Mouse (Mus musculus) frontal cortex, postnatal 10 days (tissue): ENCODE results near the gene Atp1a4.
A peak's percentile ranks its signal among the peaks of the same experiment; 100 is the strongest.

Source experiments
- DNase-seq, 2 experiments: peaks; one replicate each; pipeline ENCODE4 v3.0.0; 2022; ENCODE audit warnings: low spot score in 2 of 2, mixed read lengths in 1 of 2

Gene Atp1a4

GRCm38 (mm10) chr1:172258314-172258713 is at the start of gene Atp1a4:
Gene Atp1a4 (minus strand): TSS chr1:172258414.
- no peak for DNase-seq

GRCm38 (mm10) chr1:172307936-172308335 is 49.7 kb upstream of the Atp1a4 start:
- DNase-seq, result peak in 1 of 2 experiments; percentile 17

GRCm38 (mm10) chr1:172306885-172307284 is 48.7 kb upstream of the Atp1a4 start:
- DNase-seq, result peak in 1 of 2 experiments; percentile 22

GRCm38 (mm10) chr1:172306196-172306595 is 48.0 kb upstream of the Atp1a4 start:
- no peak for DNase-seq

GRCm38 (mm10) chr1:172305635-172306034 is 47.4 kb upstream of the Atp1a4 start:
- no peak for DNase-seq

GRCm38 (mm10) chr1:172305153-172305552 is 46.9 kb upstream of the Atp1a4 start:
- DNase-seq, result no peak

GRCm38 (mm10) chr1:172304443-172304842 is 46.2 kb upstream of the Atp1a4 start:
- no peak for DNase-seq

- peak in 1 of 2 experiments; percentile 22 for DNase-seq
Observed at GRCm38 (mm10) chr1:172302851-172303250, 44.6 kb upstream of the Atp1a4 start.

- no peak for DNase-seq
Observed at GRCm38 (mm10) chr1:172302311-172302710, 44.1 kb upstream of the Atp1a4 start.

- no peak for DNase-seq
Observed at GRCm38 (mm10) chr1:172301180-172301579, 43.0 kb upstream of the Atp1a4 start.

- DNase-seq, result peak in 1 of 2 experiments; percentile 25
Observed at GRCm38 (mm10) chr1:172300247-172300646, 42.0 kb upstream of the Atp1a4 start.

GRCm38 (mm10) chr1:172299528-172299927 is 41.3 kb upstream of the Atp1a4 start:
- peak in 1 of 2 experiments; percentile 43 for DNase-seq

- peak; percentile 69 to 78 for DNase-seq
Observed at GRCm38 (mm10) chr1:172297611-172298537, 39.7 kb upstream of the Atp1a4 start, which contains the start of gene Atp1a2. Gene Atp1a2 (minus strand): TSS chr1:172298064.

- peak in 1 of 2 experiments; percentile 11 for DNase-seq
Observed at GRCm38 (mm10) chr1:172296816-172297510, 38.7 kb upstream of the Atp1a4 start.

- DNase-seq, result peak in 1 of 2 experiments; percentile 59
Observed at GRCm38 (mm10) chr1:172295751-172296197, 37.6 kb upstream of the Atp1a4 start.

- DNase-seq, result peak in 1 of 2 experiments; percentile 14
Observed at GRCm38 (mm10) chr1:172293449-172293848, 35.2 kb upstream of the Atp1a4 start.

GRCm38 (mm10) chr1:172292880-172293279 is 34.7 kb upstream of the Atp1a4 start:
- no peak for DNase-seq

GRCm38 (mm10) chr1:172289617-172289946 is 31.4 kb upstream of the Atp1a4 start:
- no peak for DNase-seq

GRCm38 (mm10) chr1:172288900-172289616 is 30.8 kb upstream of the Atp1a4 start:
- no peak for DNase-seq

- DNase-seq, result no peak
Observed at GRCm38 (mm10) chr1:172286740-172287139, 28.5 kb upstream of the Atp1a4 start.

GRCm38 (mm10) chr1:172284221-172284620 is 26.0 kb upstream of the Atp1a4 start:
- DNase-seq, result no peak

- no peak for DNase-seq
Observed at GRCm38 (mm10) chr1:172283073-172283472, 24.9 kb upstream of the Atp1a4 start.
